Mouse (Mus musculus): ENCODE measurements around the gene Enpp3. TPM values are rescaled to one million over a fixed set of nuclear protein-coding genes. Genes with fewer than 3 reads are reported as not detected.

Enpp3 gene
- total RNA-seq (2021) (1 to 10 TPM; 2.3 to 3.3 TPM), polyA plus RNA-seq (2012; rRNA removed) (2.4 and 5.9 TPM in 2 replicates)
- long read RNA-seq, full-length matches to known transcripts: 5 of 5 reads
- long read RNA-seq, partial matches to known transcripts: 0 of 5 reads
- long read RNA-seq, other reads (novel, unspliced or antisense): 0 of 5 reads

GRCm38 (mm10) chr10:24842676-24843075, at the start of gene Enpp3:
Enpp3 (minus strand) TSS chr10:24842823.
- WGBS: 92% methylated on average over 1 of the region's 1 CpGs
- H3K4me1 ChIP-seq (ENCODE audit: control insufficient read depth, insufficient read depth, low read length): no peaks in the 10 kb centered on the region
- H3K4me3 ChIP-seq: no peak within 1 kb of the TSS
- H3K79me2 ChIP-seq (replicated peaks; ENCODE audit: control insufficient read depth, insufficient read depth, low read length): no peaks in the 10 kb centered on the region
- H3K27me3 ChIP-seq (ENCODE audit: control insufficient read depth, insufficient read depth, low read length): no peaks in the 10 kb centered on the region
- no peaks in the 10 kb centered on the region for H3K36me3 ChIP-seq (ENCODE audit: control insufficient read depth, insufficient read depth, low read length)
- no peak within 1 kb of the TSS for H3K27ac ChIP-seq
- no peak within 1 kb of the TSS for H3K9ac ChIP-seq (ENCODE audit: low read depth, low read length)
- TF ChIP-seq POLR2A (IDR thresholded peaks at IDR 0.05; ENCODE audit: insufficient read depth, low read depth, low read length) (no peak), EP300 (IDR thresholded peaks at IDR 0.05; ENCODE audit: insufficient read depth, low read depth, low read length) (no peak)
- intact Hi-C loops (cut with DNase I): no loop called here
- DNase-seq: no peak

GRCm38 (mm10) chr10:24888343-24888742, 45.7 kb upstream of the Enpp3 start:
- Histone ChIP-seq H3K27ac (no peak overlapping the region), H3K36me3 (ENCODE audit: control insufficient read depth, insufficient read depth, low read length) (no peaks in the 10 kb centered on the region), H3K9ac (ENCODE audit: low read depth, low read length) (no peak overlapping the region), H3K27me3 (ENCODE audit: control insufficient read depth, insufficient read depth, low read length) (no peaks in the 10 kb centered on the region), H3K79me2 (replicated peaks; ENCODE audit: control insufficient read depth, insufficient read depth, low read length) (no peaks in the 10 kb centered on the region), H3K4me3 (no peak overlapping the region), H3K4me1 (ENCODE audit: control insufficient read depth, insufficient read depth, low read length) (no peaks in the 10 kb centered on the region)
- 97% methylated on average over 7 of the region's 7 CpGs for WGBS
- TF ChIP-seq CTCF (IDR thresholded peaks at IDR 0.05) (no peak), EP300 (IDR thresholded peaks at IDR 0.05; ENCODE audit: insufficient read depth, low read depth, low read length) (no peak), POLR2A (IDR thresholded peaks at IDR 0.05; ENCODE audit: insufficient read depth, low read depth, low read length) (no peak)
- intact Hi-C loops (cut with DNase I): no loop called here
- DNase-seq: no peak

GRCm38 (mm10) chr10:24886008-24886407, 43.4 kb upstream of the Enpp3 start:
- intact Hi-C loops (cut with DNase I): no loop called here
- WGBS: 79% methylated on average over 9 of the region's 9 CpGs
- Histone ChIP-seq H3K9ac (ENCODE audit: low read depth, low read length) (no peak overlapping the region), H3K4me1 (ENCODE audit: control insufficient read depth, insufficient read depth, low read length) (no peaks in the 10 kb centered on the region), H3K27me3 (ENCODE audit: control insufficient read depth, insufficient read depth, low read length) (no peaks in the 10 kb centered on the region), H3K27ac (no peak overlapping the region), H3K79me2 (replicated peaks; ENCODE audit: control insufficient read depth, insufficient read depth, low read length) (no peaks in the 10 kb centered on the region), H3K4me3 (no peak overlapping the region), H3K36me3 (ENCODE audit: control insufficient read depth, insufficient read depth, low read length) (no peaks in the 10 kb centered on the region)
- no peak for TF ChIP-seq EP300 (IDR thresholded peaks at IDR 0.05; ENCODE audit: insufficient read depth, low read depth, low read length)
- peak; percentile 51 for TF ChIP-seq CTCF (IDR thresholded peaks at IDR 0.05)
- TF ChIP-seq POLR2A (IDR thresholded peaks at IDR 0.05; ENCODE audit: insufficient read depth, low read depth, low read length): no peak
- DNase-seq: no peak

- intact Hi-C loops (cut with DNase I): no loop called here
- H3K27ac ChIP-seq: no peak overlapping the region
- no peak for DNase-seq
- no peaks in the 10 kb centered on the region; the same call in 1 of the 2 replicates for H3K36me3 ChIP-seq (ENCODE audit: control insufficient read depth, insufficient read depth, low read length)
- no peak overlapping the region for H3K4me3 ChIP-seq
- no peaks in the 10 kb centered on the region for H3K27me3 ChIP-seq (ENCODE audit: control insufficient read depth, insufficient read depth, low read length)
- TF ChIP-seq EP300 (IDR thresholded peaks at IDR 0.05; ENCODE audit: insufficient read depth, low read depth, low read length) (no peak), POLR2A (IDR thresholded peaks at IDR 0.05; ENCODE audit: insufficient read depth, low read depth, low read length) (no peak), CTCF (IDR thresholded peaks at IDR 0.05) (peak; percentile 40)
- 80% methylated on average over 4 of the region's 4 CpGs for WGBS
- H3K9ac ChIP-seq (ENCODE audit: low read depth, low read length): no peak overlapping the region
- H3K79me2 ChIP-seq (replicated peaks; ENCODE audit: control insufficient read depth, insufficient read depth, low read length): no peaks in the 10 kb centered on the region
- no peaks in the 10 kb centered on the region for H3K4me1 ChIP-seq (ENCODE audit: control insufficient read depth, insufficient read depth, low read length)
Observed at GRCm38 (mm10) chr10:24873624-24874023, 31.0 kb upstream of the Enpp3 start.

- Histone ChIP-seq H3K27me3 (ENCODE audit: control insufficient read depth, insufficient read depth, low read length) (no peaks in the 10 kb centered on the region), H3K9ac (ENCODE audit: low read depth, low read length) (peak within 1 kb of the TSS; percentile 72), H3K36me3 (ENCODE audit: control insufficient read depth, insufficient read depth, low read length) (no peaks in the 10 kb centered on the region; the same call in 1 of the 2 replicates), H3K4me3 (peak within 1 kb of the TSS; percentile 70), H3K4me1 (ENCODE audit: control insufficient read depth, insufficient read depth, low read length) (no peaks in the 10 kb centered on the region), H3K27ac (peak within 1 kb of the TSS; percentile 86), H3K79me2 (replicated peaks; ENCODE audit: control insufficient read depth, insufficient read depth, low read length) (no peaks in the 10 kb centered on the region)
- intact Hi-C loops (cut with DNase I): loop anchor here (5.0 kb wide), 2 partner anchors 73 to 347 kb away; no protein-coding TSS in a partner anchor
- WGBS: 1% methylated on average over 36 of the region's 36 CpGs
- TF ChIP-seq EP300 (IDR thresholded peaks at IDR 0.05; ENCODE audit: insufficient read depth, low read depth, low read length) (peak; percentile 95), POLR2A (IDR thresholded peaks at IDR 0.05; ENCODE audit: insufficient read depth, low read depth, low read length) (peak; percentile 67), CTCF (IDR thresholded peaks at IDR 0.05) (peak; percentile 97)
- DNase-seq: peak; percentile 97 to 99
Observed at GRCm38 (mm10) chr10:24869760-24870290, 27.2 kb upstream of the Enpp3 start, which contains the start of gene Med23. Med23 (plus strand) TSS chr10:24869986.

- Histone ChIP-seq H3K36me3 (ENCODE audit: control insufficient read depth, insufficient read depth, low read length) (no peaks in the 10 kb centered on the region), H3K4me1 (ENCODE audit: control insufficient read depth, insufficient read depth, low read length) (no peaks in the 10 kb centered on the region), H3K27me3 (ENCODE audit: control insufficient read depth, insufficient read depth, low read length) (no peaks in the 10 kb centered on the region), H3K4me3 (no peak overlapping the region), H3K79me2 (replicated peaks; ENCODE audit: control insufficient read depth, insufficient read depth, low read length) (no peaks in the 10 kb centered on the region), H3K9ac (ENCODE audit: low read depth, low read length) (no peak overlapping the region), H3K27ac (no peak overlapping the region)
- TF ChIP-seq CTCF (IDR thresholded peaks at IDR 0.05) (peak; percentile 16; the same call in 1 of the 2 replicates), POLR2A (IDR thresholded peaks at IDR 0.05; ENCODE audit: insufficient read depth, low read depth, low read length) (no peak)
- intact Hi-C loops (cut with DNase I): no loop called here
- no peak for DNase-seq
- 68% methylated on average over 6 of the region's 6 CpGs for WGBS
Observed at GRCm38 (mm10) chr10:24864434-24864833, 21.8 kb upstream of the Enpp3 start.

Measured in heart, adult 2 months (tissue).